Mouse (Mus musculus): ENCODE results near the gene Eif4a3.
"Not testable (repeated sequence)": the region's sequence is repeated elsewhere in the genome, so short reads cannot be mapped to it uniquely, and the experiment has no call there.

The Eif4a3 gene

GRCm38 (mm10) chr11:119298917-119299316 is 972 bp downstream of the Eif4a3 start:
- no peak for DNase-seq (ENCODE audit: low spot score)

- DNase-seq (ENCODE audit: low spot score): no peak
Observed at GRCm38 (mm10) chr11:119297996-119298395, 1.9 kb downstream of the Eif4a3 start.

- not testable (repeated sequence) for DNase-seq (ENCODE audit: low spot score)
Observed at GRCm38 (mm10) chr11:119292861-119293260, 7.0 kb downstream of the Eif4a3 start.

GRCm38 (mm10) chr11:119287207-119287992 is 12.5 kb downstream of the Eif4a3 start:
- no peak for DNase-seq (ENCODE audit: low spot score)

- DNase-seq (ENCODE audit: low spot score): no peak
Observed at GRCm38 (mm10) chr11:119285791-119286527, 13.9 kb downstream of the Eif4a3 start.

- DNase-seq (ENCODE audit: low spot score): no peak
Observed at GRCm38 (mm10) chr11:119281030-119281429, 18.9 kb downstream of the Eif4a3 start.

GRCm38 (mm10) chr11:119273186-119273930 is 26.5 kb downstream of the Eif4a3 start:
- DNase-seq (ENCODE audit: low spot score): no peak

GRCm38 (mm10) chr11:119272492-119272891 is 27.4 kb downstream of the Eif4a3 start:
- DNase-seq (ENCODE audit: low spot score): not testable (repeated sequence)

GRCm38 (mm10) chr11:119268557-119269195 is 31.2 kb downstream of the Eif4a3 start:
- DNase-seq (ENCODE audit: low spot score): no peak

GRCm38 (mm10) chr11:119267768-119268556 is 31.9 kb downstream of the Eif4a3 start, which contains the start of gene Gaa:
Gene Gaa, plus strand, starts transcription at chr11:119267887.
- DNase-seq (ENCODE audit: low spot score): peak; percentile 90

- DNase-seq (ENCODE audit: low spot score): no peak
Observed at GRCm38 (mm10) chr11:119267241-119267674, 32.6 kb downstream of the Eif4a3 start.

GRCm38 (mm10) chr11:119265811-119266210 is 34.1 kb downstream of the Eif4a3 start:
- DNase-seq (ENCODE audit: low spot score): no peak

- no peak for DNase-seq (ENCODE audit: low spot score)
Observed at GRCm38 (mm10) chr11:119264413-119264812, 35.5 kb downstream of the Eif4a3 start.

GRCm38 (mm10) chr11:119259977-119260376 is 39.9 kb downstream of the Eif4a3 start:
- no peak for DNase-seq (ENCODE audit: low spot score)

GRCm38 (mm10) chr11:119258572-119259322 is 41.1 kb downstream of the Eif4a3 start:
- peak; percentile 46 for DNase-seq (ENCODE audit: low spot score)

- DNase-seq (ENCODE audit: low spot score): no peak
Observed at GRCm38 (mm10) chr11:119258216-119258571, 41.7 kb downstream of the Eif4a3 start.

GRCm38 (mm10) chr11:119256557-119256956 is 43.3 kb downstream of the Eif4a3 start:
- not testable (repeated sequence) for DNase-seq (ENCODE audit: low spot score)

- no peak for DNase-seq (ENCODE audit: low spot score)
Observed at GRCm38 (mm10) chr11:119252854-119253541, 46.9 kb downstream of the Eif4a3 start.

- DNase-seq (ENCODE audit: low spot score): no peak
Observed at GRCm38 (mm10) chr11:119250998-119251397, 48.9 kb downstream of the Eif4a3 start.

GRCm38 (mm10) chr11:119249011-119249410 is 50.9 kb downstream of the Eif4a3 start:
- DNase-seq (ENCODE audit: low spot score): no peak

Measured in spleen, adult 12 weeks (tissue).